Mouse (Mus musculus) liver, embryonic 14.5 days (tissue): ENCODE results near the gene Calml4. TPM values are rescaled to one million over a fixed set of nuclear protein-coding genes. Genes with fewer than 3 reads are reported as not detected.
"Not testable (repeated sequence)": the region's sequence is repeated elsewhere in the genome, so short reads cannot be mapped to it uniquely, and the experiment has no call there.

Source experiments
- ATAC-seq: fragments of 200-750 bp; cut with Nextera tagmentation; 2 replicates; pipeline ENCODE4 v1.8.0; 2017; ENCODE audit warnings: moderate number of reproducible peaks, mild to moderate bottlenecking, moderate library complexity; ENCODE audit not compliant: insufficient read depth
- DNase-seq, 3 experiments: peaks; one replicate each; pipeline ENCODE4 v3.0.0-alpha.2; 2012 to 2013; ENCODE audit warnings: low read depth in 3 of 3, low spot score in 3 of 3
- H3K27ac ChIP-seq: fragments of 300-500 bp; sonication (generic); 2 replicates; pipeline ENCODE4 v1.5.1; 2014; ENCODE audit warnings: moderate library complexity, mild to moderate bottlenecking, control low read depth, inconsistent platforms
- H3K27me3 ChIP-seq: fragments of 300-500 bp; sonication (generic); 2 replicates; pipeline ENCODE4 v1.6.1; 2014; ENCODE audit warnings: mild to moderate bottlenecking, low read length, moderate library complexity; ENCODE audit not compliant: control insufficient read depth, insufficient read depth
- H3K36me3 ChIP-seq: fragments of 300-500 bp; sonication (generic); replicated peaks from 2 replicates; pipeline ENCODE4 v1.6.1; 2014; ENCODE audit warnings: low read depth; ENCODE audit not compliant: control insufficient read depth, insufficient read depth
- H3K4me1 ChIP-seq, 2 experiments: fragments of 200-500 bp in 1 of 2; fragments of 300-500 bp in 1 of 2; sonication (generic) in 1 of 2; replicated peaks; 2 replicates each; pipeline ENCODE4 v1.6.1; 2012 to 2014; ENCODE audit warnings: antibody characterized with exemption in 1 of 2, inconsistent platforms in 1 of 2, low read length in 1 of 2; ENCODE audit not compliant: control insufficient read depth in 2 of 2, insufficient read depth in 2 of 2
- H3K4me2 ChIP-seq: fragments of 300-500 bp; sonication (generic); 2 replicates; pipeline ENCODE4 v1.6.1; 2014; ENCODE audit warnings: low read depth, mild to moderate bottlenecking, control low read depth, moderate library complexity
- H3K4me3 ChIP-seq, 2 experiments: fragments of 200-500 bp in 1 of 2; fragments of 300-500 bp in 1 of 2; sonication (generic) in 1 of 2; 2 replicates each; pipeline ENCODE4 v1.5.1; 2012 to 2014; ENCODE audit warnings: low read depth in 2 of 2, low read length in 2 of 2, mild to moderate bottlenecking in 2 of 2, control low read depth in 1 of 2, inconsistent platforms in 1 of 2, moderate library complexity in 1 of 2; ENCODE audit not compliant: insufficient read depth in 1 of 2
- H3K9ac ChIP-seq: fragments of 300-500 bp; sonication (generic); replicated peaks from 2 replicates; pipeline ENCODE4 v1.6.1; 2014; ENCODE audit warnings: mild to moderate bottlenecking, control low read depth, moderate library complexity
- H3K9me3 ChIP-seq: fragments of 300-500 bp; sonication (generic); 2 replicates; pipeline ENCODE4 v1.6.1; 2016; ENCODE audit warnings: low read length, mixed read lengths; ENCODE audit not compliant: control insufficient read depth
- CTCF ChIP-seq: IDR thresholded peaks from 2 replicates; pipeline ENCODE4 v1.5.1; 2016; ENCODE audit warnings: antibody characterized with exemption, low read depth, control low read depth
- EP300 ChIP-seq: IDR thresholded peaks from 2 replicates; pipeline ENCODE4 v1.6.1; 2016; ENCODE audit warnings: antibody characterized with exemption, low read depth
- WGBS: fragments of 180-500 bp; shearing (Covaris S2); extraction: QIAGEN DNeasy Blood & Tissue Kit; methylation state at CpG from one replicate; pipeline ENCODE4 v1.1.7; 2014; ENCODE audit not compliant: insufficient replicate concordance; 5-methylcytosine and 5-hydroxymethylcytosine counted together
- polyA plus RNA-seq, 2 experiments: library from polyadenylated mRNA; depleted of rRNA in 1 of 2; stranded (reverse) in 1 of 2; unstranded in 1 of 2; fragments of >200 nt; fragmentation: Nextera tagmentation in 1 of 2; extraction: Ambion mirVana in 1 of 2; gene quantifications; 2 replicates each; pipeline versions ENCODE4 v1.2.1 to v1.2.3; 2012 to 2014

Gene Calml4
- polyA plus RNA-seq, 2 experiments = 0.98 to 1.6 TPM

DNA sequence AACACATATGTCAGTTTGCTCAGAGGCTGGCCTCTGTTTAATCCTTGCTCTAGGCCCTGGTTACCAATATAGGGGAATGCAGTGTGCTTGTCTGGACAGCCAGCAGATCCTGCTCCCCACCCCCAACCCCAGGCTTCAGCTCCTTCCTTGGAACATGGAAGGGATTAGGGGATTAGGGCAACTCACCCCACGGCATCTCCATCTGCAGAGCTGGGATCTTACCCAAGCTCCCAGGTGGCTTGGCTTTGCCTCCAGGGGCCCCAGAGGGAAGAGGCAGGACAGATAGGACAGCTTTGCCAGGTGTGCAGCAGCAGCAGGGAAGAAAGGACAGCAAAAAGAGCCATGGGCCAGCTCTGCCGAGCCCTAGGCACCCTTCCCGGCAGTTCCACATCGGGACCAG lies 3.0 kb downstream of the Calml4 start:
- 65% methylated on average over 4 of the region's 4 CpGs for WGBS
- TF ChIP-seq EP300 (no peak), CTCF (no peak)
- ATAC-seq = no peak

DNA sequence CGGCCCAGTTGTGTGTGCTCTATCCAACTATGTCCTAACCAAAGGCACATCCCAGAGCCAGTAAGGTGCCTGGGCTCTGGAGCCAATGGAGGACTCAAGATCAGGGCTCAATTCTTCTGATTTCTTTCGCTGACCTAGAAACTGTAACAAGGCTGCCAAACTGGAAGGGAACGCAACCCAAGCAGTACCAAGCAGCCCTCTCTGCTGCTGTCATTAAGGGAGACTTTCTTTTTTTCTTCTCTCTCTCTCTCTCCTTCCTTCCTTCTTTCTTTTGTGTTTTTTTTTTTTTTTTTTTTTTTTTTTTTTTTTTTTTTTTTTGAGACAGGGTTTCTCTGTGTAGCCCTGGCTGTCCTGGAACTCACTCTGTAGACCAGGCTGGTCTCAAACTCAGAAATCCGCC lies 11.4 kb downstream of the Calml4 start:
- not testable (repeated sequence) for H3K4me1 ChIP-seq, H3K9ac ChIP-seq, H3K4me2 ChIP-seq, H3K36me3 ChIP-seq, DNase-seq, H3K4me3 ChIP-seq, H3K27ac ChIP-seq, H3K27me3 ChIP-seq, ATAC-seq, H3K9me3 ChIP-seq
- WGBS = 59% methylated on average over 3 of the region's 4 CpGs

More for the DNA sequence above, 3.0 kb downstream of the Calml4 start:
- peaks cover 0 to 5% of the 10 kb centered on the region in 2 experiments; a peak in 2 of 4 replicates for H3K4me1 ChIP-seq
- H3K4me2 ChIP-seq = no peak overlapping the region
- no peaks in the 10 kb centered on the region for H3K9me3 ChIP-seq
- no peak overlapping the region for H3K4me3 ChIP-seq
- H3K36me3 ChIP-seq = no peaks in the 10 kb centered on the region
- H3K9ac ChIP-seq = no peak overlapping the region
- H3K27me3 ChIP-seq = no peaks in the 10 kb centered on the region; the same call in 1 of the 2 replicates
- no peak overlapping the region for H3K27ac ChIP-seq
- DNase-seq = no peak

DNA sequence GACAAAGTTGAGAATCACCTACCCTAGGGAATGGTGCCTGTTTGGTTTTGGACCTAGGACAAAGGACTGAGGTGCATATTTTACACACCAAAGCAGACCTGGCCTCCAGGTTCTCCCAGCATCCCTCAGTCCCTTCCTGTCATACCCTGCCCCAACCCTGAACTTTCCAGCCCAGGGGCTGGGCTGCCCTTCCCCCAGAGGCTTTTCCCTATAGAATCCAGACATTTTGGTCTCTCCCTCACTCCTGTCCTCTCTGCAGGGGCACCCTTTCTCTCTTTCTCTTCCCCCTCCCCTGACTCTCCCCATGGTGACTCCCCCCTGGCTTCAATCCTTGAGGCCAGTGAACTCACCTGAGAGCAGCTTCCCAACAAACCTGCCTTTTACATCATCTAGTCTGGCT lies 12.8 kb downstream of the Calml4 start:
- no peaks in the 10 kb centered on the region for H3K4me1 ChIP-seq
- no peaks in the 10 kb centered on the region for H3K27me3 ChIP-seq
- H3K27ac ChIP-seq = no peak overlapping the region
- no peak for TF ChIP-seq CTCF
- TF ChIP-seq EP300 = no peak
- DNase-seq (no peak), ATAC-seq (no peak)
- no peak overlapping the region for H3K9ac ChIP-seq
- no peak overlapping the region for H3K4me3 ChIP-seq
- no peaks in the 10 kb centered on the region for H3K36me3 ChIP-seq
- H3K9me3 ChIP-seq = no peaks in the 10 kb centered on the region
- no peak overlapping the region for H3K4me2 ChIP-seq

DNA sequence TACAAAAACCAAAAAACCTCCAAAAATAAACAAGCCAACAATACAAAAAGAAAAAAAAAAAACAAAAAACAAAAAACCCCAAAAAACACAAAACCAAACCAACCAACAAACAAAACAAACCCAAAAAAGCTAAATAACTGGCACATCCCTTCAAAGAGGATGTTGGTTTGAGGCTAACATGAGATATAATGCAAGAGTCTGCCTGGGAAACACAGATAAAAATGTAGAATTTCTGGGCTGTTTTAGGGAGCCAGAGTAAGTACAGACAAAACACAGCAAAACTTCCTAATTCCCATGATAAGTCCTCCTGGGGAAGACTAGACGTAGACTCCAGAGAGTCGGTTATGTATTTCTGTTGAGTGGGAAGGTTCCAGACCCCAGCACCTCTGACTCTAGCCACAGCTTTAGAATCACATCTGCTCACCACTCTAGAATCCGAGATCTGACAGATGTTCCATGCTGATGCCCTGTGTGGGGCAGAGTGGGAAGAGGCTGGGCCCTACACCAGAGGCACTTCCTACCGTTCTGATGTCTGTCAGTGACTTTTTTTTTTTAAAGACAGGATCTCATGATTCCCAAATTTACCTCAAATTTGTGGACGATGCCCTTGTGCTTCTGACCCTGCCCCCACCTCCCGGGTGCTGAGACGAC lies 19.2 kb downstream of the Calml4 start:
- no peaks in the 10 kb centered on the region for H3K9me3 ChIP-seq
- H3K27ac ChIP-seq = no peak overlapping the region
- no peaks in the 10 kb centered on the region for H3K27me3 ChIP-seq
- 39% methylated on average over 7 of the region's 7 CpGs for WGBS
- DNase-seq (no peak), ATAC-seq (no peak)
- H3K36me3 ChIP-seq = peaks cover 9% of the 10 kb centered on the region
- H3K4me2 ChIP-seq = no peak overlapping the region
- TF ChIP-seq EP300 = no peak
- no peak for TF ChIP-seq CTCF
- H3K9ac ChIP-seq = no peak overlapping the region
- peaks cover 0 to 10% of the 10 kb centered on the region in 2 experiments; a peak in 2 of 4 replicates for H3K4me1 ChIP-seq
- H3K4me3 ChIP-seq = no peak overlapping the region

DNA sequence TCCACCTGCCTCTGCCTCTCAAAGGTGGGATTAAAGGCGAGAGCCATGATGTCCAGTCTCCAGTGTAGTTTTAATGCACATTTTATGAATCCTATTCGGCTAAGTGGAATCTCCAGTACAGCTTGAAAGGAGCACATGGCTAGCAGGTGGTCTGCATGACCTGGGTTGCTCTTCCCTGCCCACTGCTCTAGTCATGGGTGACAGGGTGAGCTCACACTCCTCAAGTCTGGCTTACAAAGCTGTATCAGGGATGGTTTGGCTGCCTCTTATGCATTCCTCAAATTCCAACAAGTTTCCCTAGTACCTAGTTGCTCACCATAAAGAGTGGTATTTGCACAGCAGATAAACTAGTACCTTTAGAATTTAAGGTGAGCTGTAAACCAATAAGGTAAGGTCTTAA lies 19.9 kb downstream of the Calml4 start:
- Histone ChIP-seq H3K9ac (no peak overlapping the region), H3K9me3 (no peaks in the 10 kb centered on the region), H3K27me3 (no peaks in the 10 kb centered on the region), H3K4me2 (no peak overlapping the region), H3K4me1 (peaks cover 0 to 10% of the 10 kb centered on the region in 2 experiments; a peak in 2 of 4 replicates), H3K36me3 (peaks cover 13% of the 10 kb centered on the region), H3K4me3 (no peak overlapping the region), H3K27ac (no peak overlapping the region)
- ATAC-seq (no peak), DNase-seq (no peak)
- 74% methylated on average over 2 of the region's 2 CpGs for WGBS
- TF ChIP-seq EP300 (no peak), CTCF (no peak)
